Mouse (Mus musculus): ENCODE measurements around the gene Cmya5.
"Not testable (repeated sequence)": the region's sequence is repeated elsewhere in the genome, so short reads cannot be mapped to it uniquely, and the experiment has no call there.

The Cmya5 gene

DNA sequence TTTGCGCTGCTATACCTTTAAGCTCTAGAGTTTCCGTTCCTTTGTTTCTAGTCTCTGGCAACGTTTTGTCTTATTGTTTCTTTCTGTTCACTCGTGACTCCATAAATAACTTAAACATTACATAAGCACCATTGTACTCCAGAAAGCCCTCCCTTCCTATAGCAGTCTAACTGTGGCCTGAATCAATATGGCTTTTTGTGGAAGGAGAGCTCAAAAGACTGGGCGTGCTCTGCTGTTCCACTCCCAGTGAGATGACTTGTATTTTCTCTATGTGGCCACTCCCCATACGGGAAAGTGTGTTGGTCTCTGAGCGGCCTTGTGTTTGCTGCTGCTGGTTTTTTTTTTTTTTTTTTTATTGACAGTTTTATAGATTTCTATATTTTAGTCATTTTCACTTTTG is 27.3 kb downstream of the Cmya5 start:
- no peak for DNase-seq (ENCODE audit: low spot score)

DNA sequence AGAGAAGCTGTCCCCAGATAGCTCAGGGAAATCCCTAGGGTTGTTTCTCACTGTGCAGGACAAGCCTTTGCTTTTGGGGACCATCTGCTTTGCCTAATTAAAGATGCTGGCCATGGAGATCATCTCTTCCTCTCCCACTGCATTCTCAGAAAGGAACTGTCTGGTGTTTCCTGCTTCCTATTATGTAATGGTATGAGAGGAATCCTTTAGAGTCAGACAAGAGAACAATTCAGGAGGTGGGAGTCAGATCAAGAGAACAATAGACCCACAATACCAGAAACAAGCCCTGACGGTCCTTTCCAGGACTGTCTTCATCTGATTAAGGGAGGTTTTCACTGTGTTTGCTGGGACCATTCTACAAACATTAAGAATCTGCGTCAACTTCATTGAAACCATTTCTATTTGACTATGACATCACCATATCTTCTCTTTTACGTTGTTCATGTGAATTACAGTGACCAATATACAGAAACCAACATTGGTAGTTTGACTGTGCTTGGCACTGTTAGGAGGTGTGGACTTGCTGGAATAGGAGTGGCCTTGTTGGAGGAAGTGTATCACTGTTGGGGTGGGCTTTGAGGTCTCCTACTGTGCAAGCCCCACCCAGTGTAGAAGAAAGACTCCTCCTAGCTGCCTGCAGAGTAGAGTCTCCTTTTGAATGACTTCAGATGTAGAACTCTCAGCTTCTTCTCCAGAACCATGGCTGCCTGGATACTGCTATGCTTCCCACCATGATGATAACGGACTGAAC is 42.0 kb downstream of the Cmya5 start:
- no peak for DNase-seq (ENCODE audit: low spot score)

GRCm38 (mm10) chr13:93098596-93098995 is 45.9 kb downstream of the Cmya5 start:
- no peak for DNase-seq (ENCODE audit: low spot score)

DNA sequence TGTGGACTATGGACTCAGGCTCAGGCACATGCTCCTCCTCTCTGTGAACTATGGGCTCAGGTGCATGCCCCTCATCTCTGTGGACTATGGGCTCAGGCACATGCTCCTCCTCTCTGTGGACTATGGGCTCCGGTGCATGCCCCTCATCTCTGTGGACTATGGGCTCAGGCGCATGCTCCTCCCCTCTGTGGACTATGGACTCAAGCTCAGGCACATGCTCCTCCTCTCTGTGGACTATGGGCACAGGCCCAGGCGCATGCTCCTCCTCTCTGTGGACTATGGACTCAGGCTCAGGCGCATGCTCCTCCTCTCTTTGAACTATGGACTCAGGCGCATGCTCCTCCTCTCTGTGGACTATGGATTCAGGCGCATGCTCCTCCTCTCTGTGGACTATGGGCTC is 47.9 kb downstream of the Cmya5 start:
- DNase-seq (ENCODE audit: low spot score) = no peak

DNA sequence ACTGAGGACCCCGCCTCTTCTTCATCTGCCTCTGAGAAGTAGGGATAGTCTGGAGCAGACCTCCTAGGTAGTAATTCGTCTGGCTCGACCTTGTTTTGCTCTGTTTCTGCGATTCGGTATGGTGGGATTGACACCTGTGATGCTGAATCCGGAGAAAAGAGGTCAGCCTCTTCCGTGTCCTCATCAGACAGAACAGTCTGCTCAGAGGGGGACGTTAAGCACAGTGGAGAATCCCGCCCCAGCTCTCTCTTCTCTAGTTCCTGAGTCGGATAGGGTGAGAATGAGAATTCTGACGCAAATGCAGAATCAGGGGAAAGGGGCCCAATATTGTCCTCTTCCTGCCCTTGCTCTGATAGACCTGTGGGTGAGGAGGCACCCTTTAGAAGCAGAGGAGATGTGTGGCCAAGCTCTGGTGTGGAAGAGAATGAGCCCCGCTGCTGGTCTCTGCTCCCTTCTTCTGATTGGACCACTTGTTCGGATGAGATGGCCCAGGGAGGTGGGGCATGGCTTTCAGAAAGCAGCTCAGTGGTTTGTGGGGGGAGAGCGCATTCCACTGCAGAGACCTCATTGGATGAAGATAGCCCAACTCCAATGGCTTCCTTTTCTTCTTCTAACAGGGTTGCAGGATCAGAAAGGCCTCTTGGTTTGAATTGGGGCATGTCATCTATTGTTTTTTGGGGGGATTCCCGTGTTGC is 49.3 kb downstream of the Cmya5 start:
- DNase-seq (ENCODE audit: low spot score) = no peak

DNA sequence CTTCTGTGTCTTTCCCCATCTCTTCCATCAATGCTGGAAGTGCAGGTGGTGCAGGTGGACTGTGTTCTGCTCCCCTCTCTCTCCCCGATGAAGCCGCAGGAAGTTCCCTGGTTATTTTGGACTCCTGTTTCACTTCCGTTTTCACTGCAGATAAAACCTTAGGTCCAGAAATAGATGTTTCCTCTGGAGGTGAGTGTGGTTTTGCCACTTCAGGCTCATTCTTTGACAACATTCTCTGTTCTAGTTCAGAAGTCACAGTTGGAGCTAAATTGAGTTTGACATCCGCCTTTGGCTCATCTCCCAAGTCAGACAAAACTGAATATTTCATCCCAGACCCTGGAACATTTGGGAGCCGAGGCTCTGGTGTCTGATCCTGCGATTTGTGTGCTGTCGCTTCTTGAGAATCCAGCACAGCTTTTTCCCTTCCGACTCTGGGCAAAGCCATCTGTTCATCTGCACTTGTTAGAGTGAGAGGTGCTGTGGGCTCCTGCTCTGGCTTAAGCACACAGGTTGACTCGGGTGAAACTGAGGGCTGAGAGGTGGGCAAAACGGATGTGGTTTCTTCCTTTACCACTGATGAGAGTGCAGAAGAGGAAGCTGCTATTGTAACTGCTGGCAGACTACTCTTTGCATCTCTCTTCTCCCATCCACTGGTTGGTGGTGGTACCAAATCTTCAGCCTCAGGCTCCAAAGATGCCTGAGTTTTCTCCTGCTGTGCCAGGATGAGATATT is 50.2 kb downstream of the Cmya5 start:
- DNase-seq (ENCODE audit: low spot score) = no peak

- DNase-seq (ENCODE audit: low spot score) = no peak
Measured at GRCm38 (mm10) chr13:93093697-93094096, 50.8 kb downstream of the Cmya5 start.

- DNase-seq (ENCODE audit: low spot score) = no peak
Measured at GRCm38 (mm10) chr13:93092916-93093429, 51.6 kb downstream of the Cmya5 start.

GRCm38 (mm10) chr13:93091866-93092455 is 52.6 kb downstream of the Cmya5 start:
- DNase-seq (ENCODE audit: low spot score) = no peak

DNA sequence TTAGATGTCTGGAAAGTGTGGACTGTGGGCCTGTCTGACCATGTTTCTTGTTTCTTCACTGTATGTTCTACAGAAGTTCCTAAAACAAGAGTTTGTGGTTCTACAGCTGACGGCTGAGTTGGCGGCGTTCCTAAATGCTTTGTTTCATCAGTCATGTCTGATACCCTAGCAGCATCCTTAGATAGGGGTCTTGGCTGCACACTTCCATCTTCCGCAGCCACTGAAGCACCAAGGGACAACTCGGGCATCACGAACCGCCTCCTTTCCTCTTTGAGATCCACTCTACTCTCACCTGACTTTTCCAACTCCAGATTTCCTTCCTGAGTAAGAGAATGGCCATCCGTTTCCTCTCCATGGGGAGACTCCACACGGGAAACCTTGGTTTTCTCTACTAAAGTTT is 53.3 kb downstream of the Cmya5 start:
- DNase-seq (ENCODE audit: low spot score) = no peak

DNA sequence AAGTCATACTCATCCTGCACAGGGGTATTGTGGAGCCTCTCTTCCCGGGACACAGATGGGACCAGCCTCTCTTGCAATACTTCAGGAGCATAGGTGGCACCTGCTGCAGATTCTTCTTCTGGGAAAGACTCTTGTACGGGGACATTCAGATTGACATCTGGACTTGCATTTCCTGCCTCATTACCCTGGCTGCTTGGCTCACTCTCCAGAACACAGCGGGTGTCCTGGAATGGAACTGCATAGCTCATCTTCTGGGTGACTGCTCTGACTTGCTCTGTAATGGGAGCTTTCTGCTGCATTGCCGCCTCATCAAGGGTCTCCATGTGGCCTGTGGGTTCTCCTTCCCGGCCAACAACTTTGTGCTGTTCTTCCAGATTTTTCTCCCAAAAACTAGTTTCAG is 55.0 kb downstream of the Cmya5 start:
- DNase-seq (ENCODE audit: low spot score) = no peak

DNA sequence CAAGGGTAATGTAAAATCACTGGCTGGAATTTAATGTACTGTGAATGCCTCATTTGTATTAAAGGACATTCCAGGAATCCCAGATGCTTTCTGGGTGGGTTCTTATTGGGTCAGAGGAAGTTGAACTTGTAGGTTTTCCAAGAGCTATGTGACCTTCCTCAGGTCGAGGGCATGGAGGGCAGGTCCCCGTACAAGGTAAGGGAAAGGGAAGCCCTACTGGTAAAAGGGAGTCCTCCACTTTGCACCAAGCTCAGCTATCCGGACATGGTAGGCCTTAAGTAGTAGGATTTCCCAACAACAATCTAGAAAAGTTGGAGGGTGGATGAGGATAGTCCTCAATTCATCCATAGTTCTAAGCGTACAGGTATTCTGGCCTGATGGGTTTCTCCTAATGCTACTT is 58.8 kb downstream of the Cmya5 start:
- DNase-seq (ENCODE audit: low spot score) = no peak

DNA sequence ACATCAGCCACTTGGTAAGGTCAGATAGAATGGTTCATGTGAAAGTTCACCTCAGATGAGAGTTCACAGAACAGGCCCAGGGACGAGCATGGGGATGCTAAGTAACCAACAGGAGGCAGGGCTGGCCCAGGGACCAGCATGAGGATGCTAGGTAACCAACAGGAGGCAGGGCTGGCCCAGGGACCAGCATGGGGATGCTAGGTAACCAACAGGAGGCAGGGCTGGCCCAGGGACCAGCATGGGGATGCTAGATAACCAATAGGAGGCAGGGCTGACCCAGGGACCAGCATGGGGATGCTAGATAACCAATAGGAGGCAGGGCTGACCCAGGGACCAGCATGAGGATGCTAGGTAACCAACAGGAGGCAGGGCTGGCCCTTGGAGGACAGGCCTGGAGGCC is 62.2 kb downstream of the Cmya5 start:
- not testable (repeated sequence) for DNase-seq (ENCODE audit: low spot score)

DNA sequence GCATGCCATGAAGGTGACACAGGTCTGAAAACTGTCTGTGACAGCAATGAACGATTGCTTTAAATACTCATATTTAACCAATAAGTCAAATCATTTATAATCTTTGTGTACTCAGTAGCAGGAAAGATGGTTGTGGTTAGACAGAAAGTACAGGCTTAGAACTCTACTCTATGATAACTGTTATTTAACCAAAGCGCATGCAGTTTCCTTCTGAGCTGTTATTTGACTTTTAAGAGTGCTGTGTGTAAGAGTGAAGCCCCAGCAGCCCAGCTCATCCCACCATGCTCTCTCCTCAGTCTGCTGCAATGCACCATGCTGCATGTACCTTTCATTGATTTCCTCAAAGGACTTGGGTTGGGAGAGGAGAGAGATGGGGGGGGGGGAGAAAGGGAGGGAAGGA is 63.7 kb downstream of the Cmya5 start:
- no peak for DNase-seq (ENCODE audit: low spot score)

DNA sequence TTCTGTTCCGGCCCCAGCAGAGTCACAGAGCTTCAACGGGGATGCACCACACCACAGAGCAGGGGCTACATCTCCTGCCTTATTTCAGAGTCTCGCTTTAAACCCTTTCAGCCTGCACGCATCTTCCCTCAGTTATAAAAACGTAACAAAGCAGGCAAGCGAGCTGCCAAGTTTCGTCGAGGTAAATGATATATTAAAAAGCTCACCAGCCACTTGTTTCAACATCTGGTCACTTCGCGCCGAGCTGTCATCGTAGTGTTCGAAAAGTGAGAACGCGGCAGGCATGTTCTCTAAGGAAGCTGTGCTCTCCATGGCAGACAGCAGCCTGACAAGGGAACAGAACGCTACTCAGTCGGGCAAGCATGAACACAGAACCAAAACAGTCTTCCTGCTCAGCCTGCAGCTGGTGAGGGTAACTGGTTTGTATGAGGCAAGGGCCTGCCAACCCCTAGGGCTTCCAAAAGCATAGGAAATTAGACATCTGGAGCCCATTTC is 70.3 kb downstream of the Cmya5 start:
- no peak for DNase-seq (ENCODE audit: low spot score)

GRCm38 (mm10) chr13:93073595-93073994 is 70.9 kb downstream of the Cmya5 start:
- peak; percentile 61 for DNase-seq (ENCODE audit: low spot score)

- DNase-seq (ENCODE audit: low spot score) = no peak
Measured at GRCm38 (mm10) chr13:93072871-93073411, 71.6 kb downstream of the Cmya5 start.

- no peak for DNase-seq (ENCODE audit: low spot score)
Measured at GRCm38 (mm10) chr13:93070406-93070805, 74.1 kb downstream of the Cmya5 start.

DNA sequence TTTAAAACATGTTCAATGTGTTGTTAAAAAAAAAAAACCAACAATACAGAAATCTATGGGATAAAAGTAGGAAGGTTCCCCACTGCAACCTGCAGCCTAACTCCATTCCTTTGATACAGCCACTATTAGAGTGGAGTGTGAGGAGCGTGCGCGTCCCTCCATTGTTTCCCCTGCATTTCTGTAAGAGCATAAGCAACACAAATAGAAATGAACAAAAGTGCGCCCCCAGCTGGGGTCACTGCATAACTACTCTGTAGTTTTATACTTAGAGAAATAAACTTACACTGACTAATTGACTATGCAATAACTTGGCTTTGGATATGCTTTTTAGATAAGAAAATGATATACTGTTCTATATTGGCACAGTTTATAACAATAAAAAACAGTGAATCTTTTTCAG is 75.0 kb downstream of the Cmya5 start:
- DNase-seq (ENCODE audit: low spot score) = peak; percentile 58

- no peak for DNase-seq (ENCODE audit: low spot score)
Measured at GRCm38 (mm10) chr13:93068353-93068752, 76.2 kb downstream of the Cmya5 start.

DNA sequence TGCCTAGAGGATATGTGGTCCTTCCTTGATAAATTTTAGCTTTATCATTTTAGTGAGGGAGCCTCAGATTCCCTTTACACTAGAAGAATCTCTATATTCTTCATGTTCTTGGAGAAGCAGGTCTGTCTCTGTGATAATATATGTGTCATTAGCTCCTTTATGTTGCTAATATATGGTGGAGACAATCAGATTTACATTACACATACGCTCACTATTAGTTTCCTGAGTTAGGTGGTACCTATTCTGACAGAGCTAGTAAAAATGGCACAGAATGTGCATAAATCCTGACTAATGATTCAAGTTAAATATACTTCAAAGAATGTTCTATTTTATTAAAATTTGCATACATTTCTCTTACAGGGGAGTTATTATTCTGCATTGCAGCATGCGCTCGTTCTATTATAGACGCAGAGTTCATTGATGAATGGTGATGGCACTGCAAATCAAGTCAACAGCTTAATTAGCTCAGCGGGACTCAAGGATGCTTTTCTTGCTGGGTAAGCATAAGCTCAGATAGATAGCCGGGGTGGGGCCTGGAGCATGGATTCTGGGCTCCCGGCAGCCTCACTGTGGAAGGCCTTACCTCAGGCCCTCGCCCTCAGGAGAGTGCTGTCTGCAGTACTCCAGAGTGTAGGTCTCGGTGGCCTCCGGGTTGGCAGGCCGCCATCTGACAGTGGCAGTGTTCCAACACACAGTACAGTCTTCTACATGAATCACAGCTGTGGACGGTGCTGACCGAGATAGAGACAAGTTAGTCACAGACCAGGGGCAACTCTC is 81.5 kb downstream of the Cmya5 start:
- peak; percentile 70 for DNase-seq (ENCODE audit: low spot score)
